Mouse (Mus musculus) lung, postnatal 0 days (tissue): ENCODE measurements around the gene Tcp10a.

Experiments
- CTCF ChIP-seq: IDR thresholded peaks from 2 replicates; pipeline ENCODE4 v1.5.1; 2016; ENCODE audit warnings: antibody characterized with exemption, mild to moderate bottlenecking
- EP300 ChIP-seq: IDR thresholded peaks from 2 replicates; pipeline ENCODE4 v1.6.1; 2016; ENCODE audit warnings: antibody characterized with exemption, mild to moderate bottlenecking, control low read depth

DNA sequence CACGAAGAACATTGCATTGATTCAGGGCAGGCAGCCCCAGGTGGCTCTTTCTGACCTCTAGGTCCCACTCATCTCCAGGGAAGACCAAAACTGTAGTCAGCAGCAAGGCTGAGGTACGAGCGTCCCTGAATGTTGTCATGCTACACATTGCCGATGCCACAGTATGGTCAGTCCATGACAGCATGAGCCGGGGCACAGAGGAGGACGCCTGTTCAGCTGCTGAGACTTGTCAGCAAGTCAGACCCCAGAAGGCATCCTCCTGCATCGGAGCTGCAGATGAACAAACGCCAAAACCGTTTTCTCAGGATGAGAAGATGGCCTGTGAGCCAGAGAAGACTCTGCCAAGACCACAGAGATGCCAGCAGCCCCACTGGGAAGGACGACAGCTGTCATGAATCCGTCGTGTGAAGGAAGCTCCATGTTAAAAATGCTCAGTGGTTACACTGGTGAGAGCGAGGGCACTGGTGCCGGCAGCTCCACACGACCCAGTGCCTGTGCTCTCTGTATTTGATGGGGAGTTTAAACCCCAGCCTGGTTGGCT, 45.7 kb upstream of the Tcp10a start:
- TF ChIP-seq CTCF (no peak), EP300 (no peak)
